Mouse (Mus musculus) spleen, adult 12 weeks (tissue): Measurements from ENCODE around the gene Atp6v0c.

Experiments
- DNase-seq: peaks from one replicate; pipeline ENCODE4 v3.0.0; 2022; ENCODE audit warnings: low spot score

Atp6v0c gene

GRCm38 (mm10) chr17:24199252-24199651 is 29.8 kb upstream of the Atp6v0c start:
- DNase-seq: no peak

- DNase-seq: no peak
These were observed 27.7 kb upstream of the Atp6v0c start for GRCm38 (mm10) chr17:24197032-24197824.

GRCm38 (mm10) chr17:24195349-24195748 is 25.8 kb upstream of the Atp6v0c start:
- no peak for DNase-seq

GRCm38 (mm10) chr17:24193769-24194168 is 24.3 kb upstream of the Atp6v0c start:
- DNase-seq: no peak

- DNase-seq: no peak
These were observed 23.8 kb upstream of the Atp6v0c start for GRCm38 (mm10) chr17:24193268-24193667.

- DNase-seq: no peak
These were observed 23.3 kb upstream of the Atp6v0c start for GRCm38 (mm10) chr17:24192848-24193247.

GRCm38 (mm10) chr17:24191481-24191880 is 22.0 kb upstream of the Atp6v0c start:
- DNase-seq: no peak

- DNase-seq: no peak
These were observed 21.4 kb upstream of the Atp6v0c start for GRCm38 (mm10) chr17:24190934-24191333.

GRCm38 (mm10) chr17:24174259-24174658 is 4.8 kb upstream of the Atp6v0c start:
- no peak for DNase-seq

- DNase-seq: peak; percentile 56
These were observed 3.9 kb upstream of the Atp6v0c start for GRCm38 (mm10) chr17:24173423-24173822.

GRCm38 (mm10) chr17:24171738-24172137 is 2.2 kb upstream of the Atp6v0c start:
- DNase-seq: no peak

- DNase-seq: no peak
These were observed 1.2 kb upstream of the Atp6v0c start for GRCm38 (mm10) chr17:24170729-24171128.

GRCm38 (mm10) chr17:24170125-24170524 is 623 bp upstream of the Atp6v0c start:
- DNase-seq: no peak

- peak; percentile 50 for DNase-seq
These were observed 768 bp downstream of the Atp6v0c start for GRCm38 (mm10) chr17:24168590-24169277.

- no peak for DNase-seq
These were observed 1.5 kb downstream of the Atp6v0c start for GRCm38 (mm10) chr17:24167891-24168505.

GRCm38 (mm10) chr17:24167120-24167519 is 2.4 kb downstream of the Atp6v0c start:
- no peak for DNase-seq

- DNase-seq: no peak
These were observed 4.8 kb downstream of the Atp6v0c start for GRCm38 (mm10) chr17:24164566-24165259.

- DNase-seq: peak; percentile 83
These were observed 6.1 kb downstream of the Atp6v0c start, which contains the start of gene Amdhd2 for GRCm38 (mm10) chr17:24163176-24163962. Amdhd2 (minus strand) TSS chr17:24163766.

- no peak for DNase-seq
These were observed 6.8 kb downstream of the Atp6v0c start for GRCm38 (mm10) chr17:24162584-24163175.

- no peak for DNase-seq
These were observed 8.0 kb downstream of the Atp6v0c start for GRCm38 (mm10) chr17:24161466-24161865.

- DNase-seq: no peak
These were observed 12.0 kb downstream of the Atp6v0c start for GRCm38 (mm10) chr17:24157526-24157925.
